Mouse (Mus musculus) hindbrain, embryonic 11.5 days (tissue): ENCODE results near the gene Atf4. TPM values are rescaled to one million over a fixed set of nuclear protein-coding genes. Genes with fewer than 3 reads are reported as not detected.
A peak's percentile ranks its signal among the peaks of the same experiment; 100 is the strongest.

ENCODE experiments used
- ATAC-seq: fragments of 200-750 bp; cut with Nextera tagmentation; 2 replicates; pipeline ENCODE4 v1.8.0; 2017; ENCODE audit warnings: mild to moderate bottlenecking, moderate TSS enrichment, moderate library complexity; ENCODE audit not compliant: low FRiP score
- DNase-seq: peaks from one replicate; pipeline ENCODE4 v3.0.0-alpha.2; 2015; ENCODE audit warnings: low spot score
- H3K27ac ChIP-seq: fragments of 300-500 bp; sonication (generic); 2 replicates; pipeline ENCODE4 v1.5.1; 2014; ENCODE audit warnings: mild to moderate bottlenecking, low read depth, low read length
- H3K27me3 ChIP-seq: fragments of 300-500 bp; sonication (generic); 2 replicates; pipeline ENCODE4 v1.6.1; 2014; ENCODE audit warnings: mild to moderate bottlenecking, low read length, moderate library complexity, mixed read lengths; ENCODE audit not compliant: control insufficient read depth, insufficient read depth
- H3K36me3 ChIP-seq: fragments of 300-500 bp; sonication (generic); 2 replicates; pipeline ENCODE4 v1.6.1; 2014; ENCODE audit warnings: mild to moderate bottlenecking, low read length, moderate library complexity, mixed read lengths; ENCODE audit not compliant: control insufficient read depth, insufficient read depth
- H3K4me1 ChIP-seq: fragments of 300-500 bp; sonication (generic); replicated peaks from 2 replicates; pipeline ENCODE4 v1.6.1; 2014; ENCODE audit warnings: low read length, mixed read lengths; ENCODE audit not compliant: control insufficient read depth, insufficient read depth
- H3K4me2 ChIP-seq: fragments of 300-500 bp; sonication (generic); replicated peaks from 2 replicates; pipeline ENCODE4 v1.6.1; 2014; ENCODE audit warnings: mild to moderate bottlenecking, low read depth, low read length
- H3K4me3 ChIP-seq: fragments of 300-500 bp; sonication (generic); 2 replicates; pipeline ENCODE4 v1.5.1; 2014; ENCODE audit warnings: low read depth, low read length
- H3K9ac ChIP-seq: fragments of 300-500 bp; sonication (generic); 2 replicates; pipeline ENCODE4 v1.6.1; 2014; ENCODE audit warnings: low read depth, low read length
- H3K9me3 ChIP-seq: fragments of 300-500 bp; sonication (generic); 2 replicates; pipeline ENCODE4 v1.6.1; 2016; ENCODE audit warnings: low read length; ENCODE audit not compliant: control insufficient read depth
- WGBS: fragments of 180-500 bp; shearing (Covaris S2); extraction: QIAGEN DNeasy Blood & Tissue Kit; methylation state at CpG from one replicate; pipeline ENCODE4 v1.1.7; 2014; 5-methylcytosine and 5-hydroxymethylcytosine counted together
- polyA plus RNA-seq: library from polyadenylated mRNA; unstranded; fragments of >200 nt; fragmentation: Nextera tagmentation; extraction: Ambion mirVana; gene quantifications from 2 replicates; pipeline ENCODE4 v1.2.1, GENCODE M21; 2014

Atf4 gene
- polyA plus RNA-seq, 1 experiment from 2014 or later = 145 TPM

GRCm38 (mm10) chr15:80219705-80220657 is 35.0 kb upstream of the Atf4 start:
- WGBS = 71% methylated on average over 4 of the region's 4 CpGs
- no peak for ATAC-seq
- no peak overlapping the region for H3K27ac ChIP-seq

GRCm38 (mm10) chr15:80221031-80221430 is 34.0 kb upstream of the Atf4 start:
- 72% methylated on average over 8 of the region's 8 CpGs for WGBS
- no peaks in the 10 kb centered on the region for H3K9me3 ChIP-seq
- H3K36me3 ChIP-seq = no peaks in the 10 kb centered on the region
- no peak overlapping the region for H3K27ac ChIP-seq
- H3K4me1 ChIP-seq = no peaks in the 10 kb centered on the region
- H3K27me3 ChIP-seq = no peaks in the 10 kb centered on the region
- no peak overlapping the region for H3K9ac ChIP-seq
- no peak overlapping the region for H3K4me3 ChIP-seq
- ATAC-seq (no peak), DNase-seq (no peak)
- H3K4me2 ChIP-seq = no peak overlapping the region

More at GRCm38 (mm10) chr15:80219705-80220657, 35.0 kb upstream of the Atf4 start:
- Histone ChIP-seq H3K4me3 (no peak overlapping the region), H3K4me1 (no peaks in the 10 kb centered on the region), H3K9me3 (no peaks in the 10 kb centered on the region), H3K27me3 (no peaks in the 10 kb centered on the region), H3K36me3 (no peaks in the 10 kb centered on the region), H3K9ac (no peak overlapping the region), H3K4me2 (no peak overlapping the region)
- DNase-seq = no peak

GRCm38 (mm10) chr15:80223751-80224150 is 31.2 kb upstream of the Atf4 start:
- Histone ChIP-seq H3K36me3 (no peaks in the 10 kb centered on the region), H3K4me2 (no peak overlapping the region), H3K4me3 (no peak overlapping the region), H3K9ac (no peak overlapping the region), H3K27ac (no peak overlapping the region), H3K27me3 (no peaks in the 10 kb centered on the region), H3K9me3 (no peaks in the 10 kb centered on the region), H3K4me1 (no peaks in the 10 kb centered on the region)
- DNase-seq = no peak
- no peak for ATAC-seq
- WGBS = 87% methylated on average over 7 of the region's 7 CpGs

- DNase-seq = peak; percentile 84
- H3K9me3 ChIP-seq = no peaks in the 10 kb centered on the region
- H3K4me2 ChIP-seq = no peak overlapping the region
- H3K27ac ChIP-seq = no peak overlapping the region
- no peaks in the 10 kb centered on the region for H3K27me3 ChIP-seq
- no peak overlapping the region for H3K9ac ChIP-seq
- ATAC-seq = no peak; the same call in 1 of the 2 replicates
- WGBS = 26% methylated on average over 9 of the region's 9 CpGs
- no peaks in the 10 kb centered on the region for H3K36me3 ChIP-seq
- H3K4me3 ChIP-seq = no peak overlapping the region
- no peaks in the 10 kb centered on the region for H3K4me1 ChIP-seq
Measured at GRCm38 (mm10) chr15:80225208-80225607, 29.8 kb upstream of the Atf4 start.

GRCm38 (mm10) chr15:80225796-80226195 is 29.2 kb upstream of the Atf4 start:
- no peak overlapping the region for H3K4me2 ChIP-seq
- H3K36me3 ChIP-seq = no peaks in the 10 kb centered on the region
- no peak overlapping the region for H3K9ac ChIP-seq
- 46% methylated on average over 2 of the region's 2 CpGs for WGBS
- DNase-seq (peak; percentile 71), ATAC-seq (no peak)
- no peaks in the 10 kb centered on the region for H3K4me1 ChIP-seq
- no peak overlapping the region for H3K27ac ChIP-seq
- no peaks in the 10 kb centered on the region for H3K27me3 ChIP-seq
- no peak overlapping the region for H3K4me3 ChIP-seq
- H3K9me3 ChIP-seq = no peaks in the 10 kb centered on the region

GRCm38 (mm10) chr15:80228071-80228800 is 26.7 kb upstream of the Atf4 start:
- 66% methylated on average over 17 of the region's 17 CpGs for WGBS
- Histone ChIP-seq H3K4me1 (no peaks in the 10 kb centered on the region), H3K9me3 (no peaks in the 10 kb centered on the region), H3K4me3 (no peak overlapping the region), H3K9ac (no peak overlapping the region), H3K4me2 (no peak overlapping the region), H3K36me3 (no peaks in the 10 kb centered on the region), H3K27me3 (no peaks in the 10 kb centered on the region), H3K27ac (no peak overlapping the region)
- ATAC-seq = no peak
- no peak for DNase-seq

- no peak overlapping the region for H3K4me2 ChIP-seq
- H3K4me1 ChIP-seq = no peaks in the 10 kb centered on the region
- no peak overlapping the region for H3K27ac ChIP-seq
- WGBS = 41% methylated on average over 2 of the region's 2 CpGs
- H3K36me3 ChIP-seq = no peaks in the 10 kb centered on the region
- H3K4me3 ChIP-seq = no peak overlapping the region
- no peak for DNase-seq
- H3K9me3 ChIP-seq = no peaks in the 10 kb centered on the region
- H3K27me3 ChIP-seq = no peaks in the 10 kb centered on the region
- no peak for ATAC-seq
- no peak overlapping the region for H3K9ac ChIP-seq
Measured at GRCm38 (mm10) chr15:80232331-80232730, 22.7 kb upstream of the Atf4 start.

GRCm38 (mm10) chr15:80233053-80233452 is 21.9 kb upstream of the Atf4 start:
- DNase-seq (no peak), ATAC-seq (peak; percentile 28)
- H3K27ac ChIP-seq = peak overlapping the region; percentile 60
- no peak overlapping the region for H3K4me3 ChIP-seq
- H3K27me3 ChIP-seq = no peaks in the 10 kb centered on the region
- no peak overlapping the region for H3K4me2 ChIP-seq
- H3K9me3 ChIP-seq = no peaks in the 10 kb centered on the region
- H3K36me3 ChIP-seq = no peaks in the 10 kb centered on the region
- H3K4me1 ChIP-seq = no peaks in the 10 kb centered on the region
- H3K9ac ChIP-seq = no peak overlapping the region
- 69% methylated on average over 4 of the region's 4 CpGs for WGBS
